Mouse (Mus musculus) kidney, embryonic 15.5 days (tissue): Measurements from ENCODE around the gene Myom1. TPM values are rescaled to one million over a fixed set of nuclear protein-coding genes. Genes with fewer than 3 reads are reported as not detected.

Experiments used
- ATAC-seq: fragments of 200-750 bp; cut with Nextera tagmentation; replicated peaks from 2 replicates; pipeline ENCODE4 v1.8.0; 2017; ENCODE audit warnings: moderate TSS enrichment; ENCODE audit not compliant: low FRiP score
- H3K27ac ChIP-seq: fragments of 300-500 bp; sonication (generic); 2 replicates; pipeline ENCODE4 v1.5.1; 2015; ENCODE audit warnings: mild to moderate bottlenecking, inconsistent platforms
- H3K27me3 ChIP-seq: fragments of 300-500 bp; sonication (generic); 2 replicates; pipeline ENCODE4 v1.6.1; 2015; ENCODE audit warnings: inconsistent platforms
- H3K36me3 ChIP-seq: fragments of 300-500 bp; sonication (generic); 2 replicates; pipeline ENCODE4 v1.6.1; 2015; ENCODE audit warnings: inconsistent platforms
- H3K4me1 ChIP-seq: fragments of 300-500 bp; sonication (generic); 2 replicates; pipeline ENCODE4 v1.6.1; 2015; ENCODE audit warnings: inconsistent platforms
- H3K4me2 ChIP-seq: fragments of 300-500 bp; sonication (generic); 2 replicates; pipeline ENCODE4 v1.6.1; 2015; ENCODE audit warnings: moderate library complexity, mild to moderate bottlenecking, inconsistent platforms
- H3K4me3 ChIP-seq: fragments of 300-500 bp; sonication (generic); replicated peaks from 2 replicates; pipeline ENCODE4 v1.5.1; 2015; ENCODE audit warnings: mild to moderate bottlenecking, inconsistent platforms
- H3K9ac ChIP-seq: fragments of 300-500 bp; sonication (generic); 2 replicates; pipeline ENCODE4 v1.6.1; 2015; ENCODE audit warnings: mild to moderate bottlenecking, inconsistent platforms
- H3K9me3 ChIP-seq: fragments of 300-500 bp; sonication (generic); replicated peaks from 2 replicates; pipeline ENCODE4 v1.6.1; 2016; ENCODE audit warnings: inconsistent platforms
- WGBS: fragments of 180-500 bp; shearing (Covaris S2); methylation state at CpG from one replicate; pipeline ENCODE4 v1.1.7; 2015; ENCODE audit warnings: mixed read lengths; 5-methylcytosine and 5-hydroxymethylcytosine counted together
- polyA plus RNA-seq: library from polyadenylated mRNA; unstranded; fragments of >200 nt; fragmentation: Nextera tagmentation; extraction: Ambion mirVana; gene quantifications from 2 replicates; pipeline ENCODE4 v1.2.1, GENCODE M21; 2015

Myom1 gene
- polyA plus RNA-seq, 1 experiment from 2014 or later: 5.5 TPM

- H3K9me3 ChIP-seq: no peaks in the 10 kb centered on the region
- no peak for ATAC-seq
- 82% methylated on average over 4 of the region's 4 CpGs for WGBS
These were observed 139.6 kb downstream of the Myom1 start for GRCm38 (mm10) chr17:71142068-71142467.

GRCm38 (mm10) chr17:71143155-71143554 is 140.7 kb downstream of the Myom1 start:
- Histone ChIP-seq H3K36me3 (no peaks in the 10 kb centered on the region), H3K4me3 (no peak overlapping the region), H3K4me2 (no peak overlapping the region), H3K4me1 (no peaks in the 10 kb centered on the region; the same call in 1 of the 2 replicates), H3K27me3 (no peaks in the 10 kb centered on the region), H3K27ac (no peak overlapping the region), H3K9ac (no peak overlapping the region), H3K9me3 (no peaks in the 10 kb centered on the region)
- ATAC-seq: no peak
- WGBS: 73% methylated on average over 4 of the region's 4 CpGs

More at GRCm38 (mm10) chr17:71142068-71142467, 139.6 kb downstream of the Myom1 start:
- Histone ChIP-seq H3K4me1 (peaks cover 2% of the 10 kb centered on the region), H3K27me3 (no peaks in the 10 kb centered on the region), H3K9ac (no peak overlapping the region), H3K36me3 (no peaks in the 10 kb centered on the region), H3K4me3 (no peak overlapping the region), H3K4me2 (no peak overlapping the region), H3K27ac (no peak overlapping the region)

GRCm38 (mm10) chr17:71144322-71145116 is 142.1 kb downstream of the Myom1 start:
- WGBS: 85% methylated on average over 19 of the region's 19 CpGs
- Histone ChIP-seq H3K27ac (no peak overlapping the region), H3K4me2 (no peak overlapping the region), H3K4me3 (no peak overlapping the region), H3K4me1 (no peaks in the 10 kb centered on the region; the same call in 1 of the 2 replicates), H3K9me3 (0 out of 2 replicates have a peak, but pooled peaks cover 4% of the 10 kb centered on the region), H3K27me3 (no peaks in the 10 kb centered on the region), H3K9ac (no peak overlapping the region), H3K36me3 (no peaks in the 10 kb centered on the region)
- no peak for ATAC-seq

GRCm38 (mm10) chr17:71145248-71145961 is 143.0 kb downstream of the Myom1 start:
- WGBS: 100% methylated on average over 1 of the region's 1 CpGs
- no peak overlapping the region for H3K27ac ChIP-seq
- no peak overlapping the region for H3K4me2 ChIP-seq
- no peaks in the 10 kb centered on the region for H3K36me3 ChIP-seq
- H3K4me3 ChIP-seq: no peak overlapping the region
- H3K9ac ChIP-seq: no peak overlapping the region
- H3K4me1 ChIP-seq: no peaks in the 10 kb centered on the region; the same call in 1 of the 2 replicates
- no peaks in the 10 kb centered on the region for H3K27me3 ChIP-seq
- H3K9me3 ChIP-seq: 0 out of 2 replicates have a peak, but pooled peaks cover 4% of the 10 kb centered on the region
- no peak for ATAC-seq

GRCm38 (mm10) chr17:71153356-71153755 is 150.9 kb downstream of the Myom1 start:
- H3K9me3 ChIP-seq: 0 out of 2 replicates have a peak, but pooled peaks cover 4% of the 10 kb centered on the region
- peaks cover 35% of the 10 kb centered on the region for H3K4me1 ChIP-seq
- no peaks in the 10 kb centered on the region for H3K36me3 ChIP-seq
- WGBS: 19% methylated on average over 4 of the region's 4 CpGs
- H3K4me2 ChIP-seq: no peak overlapping the region
- no peak overlapping the region for H3K9ac ChIP-seq
- H3K27me3 ChIP-seq: no peaks in the 10 kb centered on the region
- peak overlapping the region; percentile 82 for H3K27ac ChIP-seq
- no peak overlapping the region for H3K4me3 ChIP-seq
- peak; percentile 94 for ATAC-seq

DNA sequence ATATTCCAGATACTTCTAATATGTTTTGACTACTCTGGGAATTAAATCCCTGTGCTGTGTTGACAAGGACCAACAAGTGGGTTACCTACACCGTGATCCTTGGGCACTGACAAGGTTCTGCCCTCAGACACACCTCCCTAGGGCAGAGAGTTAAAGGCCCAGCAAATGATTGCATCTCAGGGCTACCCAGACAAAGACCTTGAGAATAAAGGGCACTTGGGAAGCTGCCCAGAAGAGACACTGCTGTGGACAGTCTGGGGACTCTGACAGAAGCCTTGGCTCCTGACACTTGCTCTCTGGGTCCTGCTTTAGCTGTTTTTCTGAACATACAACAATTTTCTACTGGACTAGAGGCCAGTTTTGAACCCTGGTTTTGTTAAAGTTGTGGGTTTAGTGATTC is 152.8 kb downstream of the Myom1 start:
- Histone ChIP-seq H3K4me3 (no peak overlapping the region), H3K27ac (peak overlapping the region; percentile 67), H3K36me3 (no peaks in the 10 kb centered on the region), H3K27me3 (no peaks in the 10 kb centered on the region), H3K9me3 (no peaks in the 10 kb centered on the region), H3K4me2 (no peak overlapping the region), H3K4me1 (peaks cover 50% of the 10 kb centered on the region), H3K9ac (no peak overlapping the region)
- 10% methylated on average over 1 of the region's 1 CpGs for WGBS
- no peak for ATAC-seq

DNA sequence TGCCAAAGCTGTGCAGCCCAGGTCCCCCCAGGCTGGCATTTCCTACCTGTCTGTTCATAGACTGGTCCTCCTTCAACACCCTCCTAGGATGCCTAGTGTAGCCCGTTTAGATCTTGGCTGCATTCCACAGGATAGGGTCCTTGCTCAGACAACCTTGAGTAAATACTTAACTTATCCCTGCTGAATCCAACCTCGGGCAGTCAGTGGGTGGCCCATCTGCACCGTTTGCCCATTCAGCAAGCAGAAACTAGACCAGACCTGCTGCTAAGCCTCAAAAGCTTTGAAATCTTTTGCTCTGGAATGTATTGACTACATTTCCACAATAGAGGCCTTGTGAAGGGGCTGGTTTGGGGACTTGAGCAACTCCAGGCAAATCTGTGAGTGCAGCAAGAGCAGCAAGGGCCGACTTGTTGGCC is 156.7 kb downstream of the Myom1 start:
- peak; percentile 90 for ATAC-seq
- WGBS: 27% methylated on average over 4 of the region's 4 CpGs
- Histone ChIP-seq H3K4me1 (peaks cover 39% of the 10 kb centered on the region), H3K36me3 (no peaks in the 10 kb centered on the region), H3K9ac (no peak overlapping the region), H3K4me2 (no peak overlapping the region), H3K27me3 (no peaks in the 10 kb centered on the region), H3K9me3 (no peaks in the 10 kb centered on the region), H3K27ac (peak overlapping the region; percentile 82), H3K4me3 (no peak overlapping the region)

- Histone ChIP-seq H3K9me3 (no peaks in the 10 kb centered on the region), H3K4me3 (no peak overlapping the region), H3K36me3 (no peaks in the 10 kb centered on the region), H3K27ac (peak overlapping the region; percentile 82), H3K4me2 (no peak overlapping the region), H3K27me3 (no peaks in the 10 kb centered on the region), H3K4me1 (peaks cover 34% of the 10 kb centered on the region), H3K9ac (peak overlapping the region; percentile 8; the same call in 1 of the 2 replicates)
- no peak for ATAC-seq
- 59% methylated on average over 8 of the region's 8 CpGs for WGBS
These were observed 157.3 kb downstream of the Myom1 start for GRCm38 (mm10) chr17:71159720-71160119.

DNA sequence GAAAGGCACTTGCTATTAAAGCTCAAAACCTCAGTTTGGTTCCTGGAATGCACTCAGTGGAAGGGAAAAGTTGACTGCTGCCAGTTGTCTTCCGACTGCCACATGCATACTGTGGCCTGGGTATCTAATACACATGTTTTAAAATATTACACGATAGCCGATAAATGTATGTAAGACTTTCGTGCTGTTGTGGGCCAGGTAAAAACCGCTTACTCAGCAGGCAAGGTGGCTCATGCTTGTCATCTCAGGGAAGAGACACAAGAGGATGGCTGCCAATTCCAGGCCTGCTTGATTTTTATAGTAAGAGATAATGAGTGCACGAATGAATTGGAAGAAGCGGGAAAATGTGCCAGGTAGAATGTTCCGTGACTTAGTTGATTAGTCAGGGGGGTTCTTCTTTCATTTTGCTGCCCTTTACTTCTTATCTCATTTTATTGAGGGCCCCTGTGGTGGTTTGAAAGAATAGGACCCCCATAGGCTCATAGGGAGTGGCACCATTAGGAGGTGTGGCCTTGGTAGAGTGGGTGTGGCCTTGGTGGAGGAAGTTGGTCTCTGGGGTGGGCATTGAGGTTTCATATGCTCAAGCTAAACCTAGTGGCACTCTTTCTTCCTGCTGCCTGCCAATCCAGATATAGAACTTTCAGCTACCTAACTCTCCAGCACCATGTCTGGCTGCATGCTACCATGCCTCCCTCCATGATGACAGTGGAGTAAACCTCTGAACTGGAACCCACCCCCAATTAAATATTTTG is 158.0 kb downstream of the Myom1 start:
- Histone ChIP-seq H3K27ac (peak overlapping the region; percentile 82), H3K4me1 (peaks cover 29% of the 10 kb centered on the region), H3K4me2 (no peak overlapping the region), H3K9ac (no peak overlapping the region), H3K4me3 (no peak overlapping the region), H3K27me3 (no peaks in the 10 kb centered on the region), H3K36me3 (no peaks in the 10 kb centered on the region), H3K9me3 (no peaks in the 10 kb centered on the region)
- 97% methylated on average over 8 of the region's 8 CpGs for WGBS
- ATAC-seq: no peak

GRCm38 (mm10) chr17:71164991-71165390 is 162.6 kb downstream of the Myom1 start:
- WGBS: 54% methylated on average over 6 of the region's 6 CpGs
- no peak overlapping the region for H3K9ac ChIP-seq
- 0 out of 2 replicates have a peak overlapping the region, but pooled peaks have one; percentile 20 for H3K27ac ChIP-seq
- no peak for ATAC-seq
- H3K9me3 ChIP-seq: no peaks in the 10 kb centered on the region
- H3K36me3 ChIP-seq: no peaks in the 10 kb centered on the region
- H3K27me3 ChIP-seq: no peaks in the 10 kb centered on the region
- H3K4me2 ChIP-seq: no peak overlapping the region
- H3K4me3 ChIP-seq: no peak overlapping the region
- peaks cover 22% of the 10 kb centered on the region for H3K4me1 ChIP-seq

- Histone ChIP-seq H3K27me3 (no peaks in the 10 kb centered on the region), H3K36me3 (no peaks in the 10 kb centered on the region), H3K4me1 (peaks cover 18% of the 10 kb centered on the region), H3K4me3 (no peak overlapping the region), H3K4me2 (no peak overlapping the region), H3K9ac (no peak overlapping the region), H3K9me3 (no peaks in the 10 kb centered on the region), H3K27ac (no peak overlapping the region)
- 75% methylated on average over 5 of the region's 5 CpGs for WGBS
- no peak for ATAC-seq
These were observed 165.9 kb downstream of the Myom1 start for GRCm38 (mm10) chr17:71168205-71168815.
